Mouse (Mus musculus): ENCODE measurements around the gene Ttll8.

Gene Ttll8

GRCm38 (mm10) chr15:88954368-88955072 lies at the start of gene Ttll8:
Gene Ttll8 (minus strand): TSS chr15:88954418.
- DNase-seq (ENCODE audit: low spot score) = no peak

GRCm38 (mm10) chr15:89001245-89001644 lies 47.0 kb upstream of the Ttll8 start:
- no peak for DNase-seq (ENCODE audit: low spot score)

- no peak for DNase-seq (ENCODE audit: low spot score)
These were observed 46.1 kb upstream of the Ttll8 start for GRCm38 (mm10) chr15:89000367-89000766.

- DNase-seq (ENCODE audit: low spot score) = no peak
These were observed 44.9 kb upstream of the Ttll8 start for GRCm38 (mm10) chr15:88999124-88999523.

GRCm38 (mm10) chr15:88998636-88999035 lies 44.4 kb upstream of the Ttll8 start:
- no peak for DNase-seq (ENCODE audit: low spot score)

GRCm38 (mm10) chr15:88989236-88989635 lies 35.0 kb upstream of the Ttll8 start:
- DNase-seq (ENCODE audit: low spot score) = no peak

GRCm38 (mm10) chr15:88982534-88983079 lies 28.4 kb upstream of the Ttll8 start, which contains the start of gene Mov10l1:
Gene Mov10l1 (plus strand): TSS chr15:88982909.
- no peak for DNase-seq (ENCODE audit: low spot score)

- DNase-seq (ENCODE audit: low spot score) = no peak
These were observed 24.9 kb upstream of the Ttll8 start for GRCm38 (mm10) chr15:88979138-88979446.

GRCm38 (mm10) chr15:88978281-88979137 lies 24.3 kb upstream of the Ttll8 start, which contains the start of gene Mlc1:
Gene Mlc1 (minus strand): TSS chr15:88979007.
- no peak for DNase-seq (ENCODE audit: low spot score)

GRCm38 (mm10) chr15:88972300-88972699 lies 18.1 kb upstream of the Ttll8 start:
- DNase-seq (ENCODE audit: low spot score) = no peak

GRCm38 (mm10) chr15:88964070-88964578 lies 9.9 kb upstream of the Ttll8 start:
- no peak for DNase-seq (ENCODE audit: low spot score)

GRCm38 (mm10) chr15:88957522-88957921 lies 3.3 kb upstream of the Ttll8 start:
- no peak for DNase-seq (ENCODE audit: low spot score)

- no peak for DNase-seq (ENCODE audit: low spot score)
These were observed 1.1 kb upstream of the Ttll8 start for GRCm38 (mm10) chr15:88955342-88955741.

GRCm38 (mm10) chr15:88951246-88951645 lies 3.0 kb downstream of the Ttll8 start:
- no peak for DNase-seq (ENCODE audit: low spot score)

GRCm38 (mm10) chr15:88946851-88947250 lies 7.4 kb downstream of the Ttll8 start:
- no peak for DNase-seq (ENCODE audit: low spot score)

GRCm38 (mm10) chr15:88943896-88944551 lies 10.2 kb downstream of the Ttll8 start:
- DNase-seq (ENCODE audit: low spot score) = no peak

GRCm38 (mm10) chr15:88942783-88943182 lies 11.4 kb downstream of the Ttll8 start:
- DNase-seq (ENCODE audit: low spot score) = no peak

- no peak for DNase-seq (ENCODE audit: low spot score)
These were observed 16.9 kb downstream of the Ttll8 start for GRCm38 (mm10) chr15:88937291-88937650.

- DNase-seq (ENCODE audit: low spot score) = no peak
These were observed 17.5 kb downstream of the Ttll8 start for GRCm38 (mm10) chr15:88936619-88937290.

- no peak for DNase-seq (ENCODE audit: low spot score)
These were observed 20.1 kb downstream of the Ttll8 start for GRCm38 (mm10) chr15:88934141-88934540.

GRCm38 (mm10) chr15:88932667-88933066 lies 21.6 kb downstream of the Ttll8 start:
- no peak for DNase-seq (ENCODE audit: low spot score)

- DNase-seq (ENCODE audit: low spot score) = no peak
These were observed 32.3 kb downstream of the Ttll8 start for GRCm38 (mm10) chr15:88921992-88922310.
